Mouse (Mus musculus) hindbrain, embryonic 12.5 days (tissue): Measurements from ENCODE around the gene Rybp. TPM values are rescaled to one million over a fixed set of nuclear protein-coding genes. Genes with fewer than 3 reads are reported as not detected.
A peak's percentile ranks its signal among the peaks of the same experiment; 100 is the strongest.

Experiments used
- ATAC-seq: fragments of 200-750 bp; cut with Nextera tagmentation; 2 replicates; pipeline ENCODE4 v1.8.0; 2017; ENCODE audit warnings: moderate TSS enrichment; ENCODE audit not compliant: low FRiP score
- H3K27ac ChIP-seq: fragments of 300-500 bp; sonication (generic); 2 replicates; pipeline ENCODE4 v1.5.1; 2016; ENCODE audit warnings: mild to moderate bottlenecking
- H3K27me3 ChIP-seq: fragments of 300-500 bp; sonication (generic); 2 replicates; pipeline ENCODE4 v1.6.1; 2016; ENCODE audit warnings: mild to moderate bottlenecking
- H3K36me3 ChIP-seq: fragments of 300-500 bp; sonication (generic); 2 replicates; pipeline ENCODE4 v1.6.1; 2016; ENCODE audit warnings: mild to moderate bottlenecking
- H3K4me1 ChIP-seq: fragments of 300-500 bp; sonication (generic); 2 replicates; pipeline ENCODE4 v1.6.1; 2016
- H3K4me2 ChIP-seq: fragments of 300-500 bp; sonication (generic); replicated peaks from 2 replicates; pipeline ENCODE4 v1.6.1; 2016; ENCODE audit warnings: mild to moderate bottlenecking
- H3K4me3 ChIP-seq: fragments of 300-500 bp; sonication (generic); 2 replicates; pipeline ENCODE4 v1.5.1; 2016; ENCODE audit warnings: mild to moderate bottlenecking
- H3K9ac ChIP-seq: fragments of 300-500 bp; sonication (generic); 2 replicates; pipeline ENCODE4 v1.6.1; 2016; ENCODE audit warnings: mild to moderate bottlenecking, moderate library complexity
- H3K9me3 ChIP-seq: fragments of 300-500 bp; sonication (generic); replicated peaks from 2 replicates; pipeline ENCODE4 v1.6.1; 2016; ENCODE audit warnings: mild to moderate bottlenecking
- WGBS: fragments of 180-500 bp; shearing (Covaris S2); methylation state at CpG from one replicate; pipeline ENCODE4 v1.1.7; 2016; 5-methylcytosine and 5-hydroxymethylcytosine counted together
- polyA plus RNA-seq: library from polyadenylated mRNA; unstranded; fragments of >200 nt; fragmentation: Nextera tagmentation; extraction: Ambion mirVana; gene quantifications from 2 replicates; pipeline ENCODE4 v1.2.1, GENCODE M21; 2016

Rybp gene
- polyA plus RNA-seq, result 18.4 and 21.0 TPM in 2 replicates

DNA sequence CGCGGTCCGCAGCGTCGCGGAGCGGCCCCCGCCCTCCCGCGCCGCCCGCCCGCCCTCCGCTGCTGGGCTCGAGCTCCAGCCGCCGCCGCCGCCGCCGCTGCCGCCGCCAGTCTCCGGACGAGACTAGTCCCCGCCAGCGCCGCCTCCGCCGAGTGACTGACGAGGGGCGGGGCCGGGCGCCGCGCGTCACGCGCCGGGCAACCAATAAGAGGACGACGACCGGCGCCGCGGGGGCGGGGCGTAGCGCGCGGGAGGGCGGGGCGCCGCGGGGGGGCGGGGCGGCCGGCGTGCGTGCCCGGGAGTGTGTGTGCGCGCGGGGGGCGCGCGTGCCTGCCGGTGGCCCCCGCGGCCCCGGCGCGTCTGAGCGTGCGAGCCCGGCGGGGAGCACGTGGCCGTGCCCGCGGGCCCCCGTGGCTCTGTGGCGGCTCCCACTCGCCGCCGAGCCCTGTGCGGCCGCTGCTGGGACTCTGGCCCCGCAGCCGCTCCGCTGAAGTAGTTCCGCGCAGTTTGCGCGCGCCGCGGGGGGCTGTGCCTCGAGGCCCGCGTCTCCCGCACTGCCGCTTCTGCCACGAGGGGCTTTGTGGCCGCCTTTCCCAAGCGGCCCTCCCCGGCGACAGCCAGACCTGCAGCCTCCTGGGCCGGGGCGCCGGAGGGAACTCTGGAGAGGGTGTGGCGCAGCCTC is at the start of gene Rybp:
Gene Rybp, minus strand, starts transcription at position 152 of the 682 bp plus-strand sequence.
- under 1% methylated on average over 59 of the region's 112 CpGs for WGBS
- H3K4me3 ChIP-seq, result peak within 1 kb of the TSS; percentile 81

DNA sequence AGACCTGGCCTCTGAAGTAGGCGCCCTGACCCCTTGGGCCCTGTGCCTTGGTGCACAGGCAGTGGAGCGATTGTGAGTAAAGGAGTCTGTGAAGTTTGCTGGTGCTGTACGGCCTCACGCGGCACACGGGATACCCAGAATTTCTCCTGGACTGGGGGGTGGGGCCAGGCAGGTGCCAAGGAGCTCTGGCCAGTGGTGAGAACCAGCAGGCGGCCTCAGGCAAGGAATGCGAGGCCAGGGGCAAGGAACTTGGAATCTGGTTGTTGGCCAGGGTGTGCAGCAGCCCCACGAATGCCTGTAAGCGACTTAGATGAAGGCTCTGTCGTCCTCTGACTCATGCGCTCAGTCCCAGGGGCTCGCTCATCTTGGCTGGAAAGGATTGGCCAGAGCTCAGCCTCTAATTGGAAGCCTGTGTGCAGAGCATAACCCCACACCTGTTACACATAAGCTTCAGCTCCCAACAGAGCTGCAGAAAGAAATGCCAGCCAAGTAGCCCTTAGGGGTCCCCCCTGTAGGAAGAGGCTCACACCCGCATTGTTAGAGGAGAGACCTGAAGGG is 49.4 kb upstream of the Rybp start:
- peak overlapping the region; percentile 30 for H3K4me2 ChIP-seq

More for the DNA sequence above, at the start of gene Rybp:
- no peaks in the 10 kb centered on the region for H3K36me3 ChIP-seq
- H3K4me1 ChIP-seq, result peaks cover 22% of the 10 kb centered on the region
- peak within 1 kb of the TSS; percentile 96 for H3K9ac ChIP-seq
- peak within 1 kb of the TSS; percentile 89 for H3K4me2 ChIP-seq
- H3K27me3 ChIP-seq, result peaks cover 28% of the 10 kb centered on the region
- peak; percentile 98 for ATAC-seq
- peak within 1 kb of the TSS; percentile 98 for H3K27ac ChIP-seq
- no peaks in the 10 kb centered on the region for H3K9me3 ChIP-seq

DNA sequence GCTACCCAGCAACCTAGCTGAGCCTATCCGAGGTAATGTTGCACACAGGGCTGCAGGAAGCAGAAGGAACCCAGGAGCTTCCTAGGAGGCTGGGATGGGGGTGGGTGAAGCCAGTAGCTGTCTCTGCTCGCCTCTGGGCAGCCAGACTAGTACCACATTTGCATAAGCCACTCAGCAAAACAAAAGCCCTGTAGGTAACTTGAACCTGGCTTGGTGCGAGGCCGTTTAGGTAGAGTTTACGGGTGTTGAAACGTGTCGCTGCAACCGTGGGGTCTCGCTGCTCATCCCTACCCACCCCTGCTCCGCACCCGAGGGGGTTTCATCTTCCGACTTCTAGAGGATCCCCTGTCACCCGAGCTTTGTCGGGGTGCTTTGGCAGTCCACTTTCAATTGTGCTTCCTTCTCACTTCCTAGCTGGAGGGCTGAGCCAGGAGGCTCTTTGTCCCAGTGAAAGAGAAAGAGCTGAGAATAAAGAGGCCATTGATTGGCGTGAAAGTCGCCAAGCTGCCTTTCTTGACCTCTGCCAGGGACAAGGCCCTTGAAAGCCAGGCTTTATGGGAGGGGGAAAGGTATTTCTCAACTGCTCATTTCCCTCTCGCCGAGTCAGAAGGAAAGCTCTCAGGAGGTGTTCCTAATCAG is 48.3 kb upstream of the Rybp start:
- peaks cover 26% of the 10 kb centered on the region for H3K27me3 ChIP-seq
- peak overlapping the region; percentile 27; the same call in 1 of the 2 replicates for H3K9ac ChIP-seq
- H3K4me2 ChIP-seq, result peak overlapping the region; percentile 44
- peak; percentile 50 for ATAC-seq
- no peaks in the 10 kb centered on the region for H3K9me3 ChIP-seq
- peak overlapping the region; percentile 70 for H3K27ac ChIP-seq
- WGBS, result 1% methylated on average over 18 of the region's 18 CpGs
- 0 out of 2 replicates have a peak overlapping the region, but pooled peaks have one; percentile 12 for H3K4me3 ChIP-seq
- no peaks in the 10 kb centered on the region for H3K36me3 ChIP-seq
- peaks cover 25% of the 10 kb centered on the region for H3K4me1 ChIP-seq

More for the DNA sequence above, 49.4 kb upstream of the Rybp start:
- Histone ChIP-seq H3K36me3 (no peaks in the 10 kb centered on the region), H3K27me3 (peaks cover 23% of the 10 kb centered on the region), H3K27ac (no peak overlapping the region), H3K4me1 (peaks cover 25% of the 10 kb centered on the region), H3K9me3 (no peaks in the 10 kb centered on the region), H3K4me3 (no peak overlapping the region), H3K9ac (no peak overlapping the region)
- peak; percentile 62 for ATAC-seq
- WGBS, result 10% methylated on average over 14 of the region's 14 CpGs

DNA sequence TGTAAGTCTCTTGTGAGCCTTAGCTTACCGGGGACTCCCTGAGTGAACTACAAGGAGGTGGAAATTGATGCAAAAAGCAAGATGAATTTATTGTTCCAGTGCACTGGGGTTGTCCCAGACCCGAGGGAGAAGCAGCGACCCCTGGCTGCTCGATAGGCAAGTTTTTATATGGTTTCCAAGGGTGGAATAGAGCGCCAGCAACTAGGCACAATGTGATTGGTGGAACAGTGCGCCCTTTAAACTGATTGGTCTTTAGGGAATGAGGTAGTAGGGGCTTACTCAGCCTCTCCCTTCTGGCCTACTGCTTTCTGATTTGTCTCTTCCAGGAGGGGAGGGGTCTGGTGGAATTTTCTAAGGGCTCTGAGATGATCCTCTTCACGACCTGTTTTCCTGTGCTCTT is 46.5 kb upstream of the Rybp start:
- H3K27me3 ChIP-seq, result peaks cover 32% of the 10 kb centered on the region
- H3K4me2 ChIP-seq, result no peak overlapping the region
- H3K4me1 ChIP-seq, result peaks cover 25% of the 10 kb centered on the region
- no peaks in the 10 kb centered on the region for H3K36me3 ChIP-seq
- 83% methylated on average over 7 of the region's 7 CpGs for WGBS
- ATAC-seq, result no peak
- H3K9me3 ChIP-seq, result no peaks in the 10 kb centered on the region
- no peak overlapping the region for H3K9ac ChIP-seq
- H3K27ac ChIP-seq, result no peak overlapping the region
- H3K4me3 ChIP-seq, result no peak overlapping the region

DNA sequence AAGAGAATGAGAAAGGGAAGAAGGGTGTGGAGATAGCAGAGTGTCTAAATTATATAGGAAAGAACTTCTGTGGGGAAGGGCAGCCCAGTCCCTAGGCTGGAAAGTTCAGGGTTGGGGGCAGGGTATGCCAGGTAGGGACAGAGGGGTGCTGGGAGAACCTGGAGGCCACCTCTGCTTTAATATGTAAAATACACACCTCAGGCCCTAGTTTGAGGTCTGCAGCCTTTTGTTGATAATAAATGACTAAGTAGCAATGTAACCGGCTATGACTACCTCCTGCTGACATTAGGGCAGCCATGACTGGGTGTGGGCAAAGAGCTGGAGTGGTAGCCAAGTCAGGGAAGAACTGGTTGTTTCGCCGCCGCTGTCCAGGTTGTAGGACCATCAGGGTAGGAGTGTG is 45.2 kb upstream of the Rybp start:
- Histone ChIP-seq H3K9ac (no peak overlapping the region), H3K27me3 (peaks cover 31% of the 10 kb centered on the region), H3K9me3 (no peaks in the 10 kb centered on the region), H3K27ac (no peak overlapping the region), H3K4me1 (peaks cover 25% of the 10 kb centered on the region), H3K4me3 (no peak overlapping the region), H3K36me3 (no peaks in the 10 kb centered on the region), H3K4me2 (no peak overlapping the region)
- 67% methylated on average over 4 of the region's 4 CpGs for WGBS
- no peak for ATAC-seq

DNA sequence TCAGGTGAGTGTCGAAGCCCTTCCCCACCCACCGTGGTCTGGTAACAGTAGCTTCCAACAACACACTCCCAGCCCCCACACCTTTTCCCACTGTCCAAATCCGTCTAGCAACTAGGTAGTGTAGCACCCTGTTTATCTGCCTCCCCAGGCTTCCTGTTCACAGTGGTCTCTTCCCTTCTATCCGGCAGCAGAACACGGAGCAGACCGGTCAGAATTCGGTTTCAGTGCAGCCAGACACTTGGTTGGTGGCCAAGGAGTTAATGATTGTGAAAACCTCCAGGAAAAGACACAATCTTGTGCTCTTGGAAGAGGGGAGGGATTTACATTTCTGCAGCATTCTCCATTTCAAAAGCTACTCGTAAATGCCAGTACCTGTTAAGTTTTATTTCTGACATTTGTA is 44.3 kb upstream of the Rybp start:
- Histone ChIP-seq H3K9ac (no peak overlapping the region), H3K9me3 (no peaks in the 10 kb centered on the region), H3K4me2 (no peak overlapping the region), H3K4me3 (no peak overlapping the region), H3K27ac (no peak overlapping the region), H3K27me3 (peaks cover 25% of the 10 kb centered on the region), H3K36me3 (no peaks in the 10 kb centered on the region), H3K4me1 (peaks cover 20% of the 10 kb centered on the region)
- ATAC-seq, result no peak
- WGBS, result 53% methylated on average over 8 of the region's 8 CpGs

DNA sequence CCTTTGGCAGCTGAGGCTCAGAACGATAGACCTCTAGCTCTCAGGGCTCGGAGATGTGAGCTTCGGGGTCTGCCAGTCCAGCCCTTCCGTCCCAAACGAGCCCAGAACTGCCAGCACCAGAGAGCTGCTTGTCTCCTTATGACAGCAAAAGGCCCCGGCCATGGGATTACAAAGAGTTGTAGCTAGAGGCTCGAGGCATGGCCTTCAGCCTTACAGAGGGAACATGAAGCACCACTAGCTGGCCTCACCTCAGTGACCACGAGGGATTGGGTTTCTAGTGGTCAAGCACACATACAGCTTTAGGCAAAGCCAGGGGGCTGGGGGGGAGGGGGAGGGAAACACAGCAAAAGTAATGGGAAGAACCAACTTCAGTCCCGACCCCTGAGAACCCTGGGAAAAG is 43.8 kb upstream of the Rybp start:
- Histone ChIP-seq H3K36me3 (no peaks in the 10 kb centered on the region), H3K4me3 (no peak overlapping the region), H3K9me3 (no peaks in the 10 kb centered on the region), H3K27ac (no peak overlapping the region), H3K9ac (no peak overlapping the region), H3K27me3 (peaks cover 26% of the 10 kb centered on the region), H3K4me2 (no peak overlapping the region), H3K4me1 (peaks cover 14% of the 10 kb centered on the region)
- ATAC-seq, result no peak
- WGBS, result 77% methylated on average over 9 of the region's 9 CpGs

DNA sequence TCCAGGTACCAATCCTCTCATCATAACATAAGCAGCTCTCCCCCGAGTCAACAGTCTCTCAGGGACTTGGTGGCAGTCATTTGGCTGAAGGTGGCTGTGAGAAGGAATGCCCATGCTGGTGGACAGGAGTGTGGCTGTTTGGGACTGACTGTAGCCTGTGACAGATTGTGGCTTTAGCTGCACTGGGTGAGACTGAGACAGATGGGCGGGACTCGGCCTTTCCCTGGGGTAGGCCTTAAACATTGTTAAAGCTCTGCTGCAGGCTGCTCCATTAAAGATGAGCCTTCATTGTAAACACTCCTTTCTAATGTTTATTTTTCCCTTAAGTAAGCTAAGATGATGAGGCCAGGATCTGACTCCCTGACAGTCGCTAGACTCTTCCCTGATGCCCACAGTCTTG is 42.3 kb upstream of the Rybp start:
- 68% methylated on average over 4 of the region's 4 CpGs for WGBS
- peaks cover 27% of the 10 kb centered on the region for H3K27me3 ChIP-seq
- no peaks in the 10 kb centered on the region for H3K9me3 ChIP-seq
- no peak overlapping the region for H3K9ac ChIP-seq
- H3K27ac ChIP-seq, result no peak overlapping the region
- H3K4me2 ChIP-seq, result no peak overlapping the region
- H3K4me1 ChIP-seq, result no peaks in the 10 kb centered on the region
- H3K36me3 ChIP-seq, result no peaks in the 10 kb centered on the region
- no peak overlapping the region for H3K4me3 ChIP-seq
- ATAC-seq, result no peak

DNA sequence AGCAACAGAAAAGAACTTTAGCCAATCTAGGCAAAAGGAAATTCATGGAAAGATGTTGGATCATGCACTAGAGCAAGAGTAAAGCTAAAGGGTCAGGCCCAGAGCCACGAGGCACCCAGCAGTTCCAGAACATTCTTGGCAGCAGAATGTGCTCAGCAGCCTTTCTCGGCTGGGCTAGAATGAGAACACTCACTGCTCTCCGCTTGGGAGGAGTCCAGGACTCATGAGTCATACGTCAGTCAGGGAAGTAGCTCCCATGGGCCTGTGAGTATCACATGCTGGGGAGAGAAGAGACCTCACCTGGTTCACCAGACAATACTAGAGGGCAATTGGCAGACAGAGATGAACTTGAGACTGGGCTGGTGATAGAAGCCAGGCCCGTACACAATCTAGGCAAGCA is 39.8 kb upstream of the Rybp start:
- H3K4me2 ChIP-seq, result no peak overlapping the region
- H3K9me3 ChIP-seq, result no peaks in the 10 kb centered on the region
- H3K27ac ChIP-seq, result no peak overlapping the region
- peaks cover 18% of the 10 kb centered on the region for H3K27me3 ChIP-seq
- peaks cover 4% of the 10 kb centered on the region; the same call in 1 of the 2 replicates for H3K4me1 ChIP-seq
- WGBS, result 81% methylated on average over 5 of the region's 5 CpGs
- H3K9ac ChIP-seq, result no peak overlapping the region
- H3K36me3 ChIP-seq, result no peaks in the 10 kb centered on the region
- H3K4me3 ChIP-seq, result no peak overlapping the region
- no peak for ATAC-seq

DNA sequence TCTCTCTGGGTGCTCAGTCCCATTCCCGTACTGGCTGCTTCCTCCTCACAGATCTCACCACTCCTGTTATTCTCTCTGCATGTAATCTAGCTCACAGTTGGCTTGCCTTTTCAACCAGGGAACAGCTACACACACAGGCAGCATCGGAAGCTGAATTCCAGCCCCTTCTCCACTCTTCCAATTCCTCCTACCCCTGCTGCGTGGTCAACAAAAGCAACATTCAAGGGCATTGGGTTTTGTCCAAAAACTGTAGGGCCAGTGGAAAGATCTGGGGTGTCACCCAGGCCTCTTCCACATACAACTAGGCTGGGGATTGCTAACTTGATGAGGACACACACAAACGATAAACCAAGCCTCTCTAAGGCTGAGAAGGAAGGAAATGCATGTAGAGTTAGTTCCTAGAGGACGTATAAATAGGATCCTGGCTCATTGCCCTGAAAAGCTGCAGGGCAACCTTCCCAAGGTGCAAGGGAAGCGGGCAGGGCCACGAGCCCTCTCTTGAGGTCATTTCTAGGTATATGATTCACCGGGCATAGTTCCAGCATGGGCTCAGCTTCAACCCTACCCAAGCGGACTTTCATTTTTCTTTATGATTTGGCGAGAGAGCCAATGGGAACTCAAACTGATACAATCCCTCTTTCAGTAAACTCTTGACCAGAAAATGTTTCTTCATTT is 36.6 kb upstream of the Rybp start:
- Histone ChIP-seq H3K4me3 (no peak overlapping the region), H3K27me3 (peaks cover 13% of the 10 kb centered on the region), H3K36me3 (no peaks in the 10 kb centered on the region), H3K4me1 (peaks cover 4% of the 10 kb centered on the region), H3K9me3 (no peaks in the 10 kb centered on the region), H3K9ac (no peak overlapping the region), H3K27ac (no peak overlapping the region), H3K4me2 (no peak overlapping the region)
- no peak for ATAC-seq
- 82% methylated on average over 10 of the region's 10 CpGs for WGBS

DNA sequence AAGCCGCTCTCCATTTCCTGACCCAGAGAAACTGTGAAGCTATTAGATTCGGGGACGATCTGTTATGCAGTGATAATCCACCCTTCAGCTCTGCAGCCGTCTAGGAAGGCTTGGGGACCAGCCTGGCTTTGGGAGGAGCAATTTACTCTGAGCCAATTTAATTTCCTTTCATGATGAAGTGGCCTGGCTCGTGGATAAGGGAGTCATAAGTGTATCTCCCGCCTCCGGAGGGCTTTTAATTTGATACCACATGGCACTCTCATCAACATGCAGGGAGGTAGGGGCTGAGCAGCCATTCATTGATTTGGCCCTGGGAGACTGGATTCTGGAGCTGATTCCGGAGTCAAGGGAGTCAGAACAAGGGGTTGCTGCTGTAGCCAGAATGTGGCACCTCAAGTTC is 35.3 kb upstream of the Rybp start:
- H3K27me3 ChIP-seq, result 0 out of 2 replicates have a peak, but pooled peaks cover 6% of the 10 kb centered on the region
- no peak overlapping the region for H3K4me3 ChIP-seq
- no peaks in the 10 kb centered on the region for H3K36me3 ChIP-seq
- no peak overlapping the region for H3K9ac ChIP-seq
- ATAC-seq, result peak; percentile 71
- no peak overlapping the region for H3K4me2 ChIP-seq
- H3K27ac ChIP-seq, result no peak overlapping the region
- no peaks in the 10 kb centered on the region for H3K9me3 ChIP-seq
- 35% methylated on average over 8 of the region's 8 CpGs for WGBS
- H3K4me1 ChIP-seq, result peaks cover 4% of the 10 kb centered on the region

DNA sequence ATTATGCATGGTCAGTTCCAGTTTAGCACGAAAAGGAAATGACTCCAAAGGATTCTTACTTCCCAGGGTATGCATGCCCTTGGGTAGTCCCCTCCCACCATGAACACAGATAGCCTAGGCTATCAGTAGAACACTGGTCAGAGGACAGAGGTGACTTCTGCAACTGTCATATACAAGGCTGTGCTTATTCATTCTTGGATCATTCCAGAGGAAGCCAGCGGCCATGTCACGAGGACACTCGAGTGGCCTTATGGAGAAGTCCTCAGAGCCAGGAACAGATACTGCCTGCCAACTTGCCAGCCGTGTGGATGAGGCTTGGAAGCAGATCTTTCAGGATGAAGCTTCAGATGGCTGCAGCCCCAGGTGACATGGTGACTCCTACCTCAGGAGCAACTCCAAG is 34.9 kb upstream of the Rybp start:
- no peak for ATAC-seq
- WGBS, result 83% methylated on average over 5 of the region's 5 CpGs

More for the DNA sequence above, 34.9 kb upstream of the Rybp start:
- H3K27ac ChIP-seq, result no peak overlapping the region
- peaks cover 4% of the 10 kb centered on the region for H3K4me1 ChIP-seq
- H3K27me3 ChIP-seq, result 0 out of 2 replicates have a peak, but pooled peaks cover 6% of the 10 kb centered on the region
- no peak overlapping the region for H3K4me2 ChIP-seq
- H3K4me3 ChIP-seq, result no peak overlapping the region
- no peaks in the 10 kb centered on the region for H3K36me3 ChIP-seq
- no peaks in the 10 kb centered on the region for H3K9me3 ChIP-seq
- H3K9ac ChIP-seq, result no peak overlapping the region
